Mouse (Mus musculus) adipocyte (in vitro differentiated cells): ENCODE data around the gene Wasf2.
"Not testable (repeated sequence)": the region's sequence is repeated elsewhere in the genome, so short reads cannot be mapped to it uniquely, and the experiment has no call there.

Source experiments
- DNase-seq: peaks from one replicate; pipeline ENCODE4 v3.0.0-alpha.2; 2016; ENCODE audit warnings: low spot score

Gene Wasf2

GRCm38 (mm10) chr4:133129931-133130889, at the start of gene Wasf2:
Gene Wasf2, plus strand, starts transcription at chr4:133130505.
- peak; percentile 97 for DNase-seq

GRCm38 (mm10) chr4:133080862-133081261, 49.4 kb upstream of the Wasf2 start:
- no peak for DNase-seq

GRCm38 (mm10) chr4:133082216-133082773, 48.0 kb upstream of the Wasf2 start:
- DNase-seq = no peak

- DNase-seq = peak; percentile 89
Observed at GRCm38 (mm10) chr4:133083991-133084861, 46.1 kb upstream of the Wasf2 start.

- DNase-seq = no peak
Observed at GRCm38 (mm10) chr4:133085011-133085782, 45.1 kb upstream of the Wasf2 start.

- no peak for DNase-seq
Observed at GRCm38 (mm10) chr4:133085783-133086342, 44.4 kb upstream of the Wasf2 start.

- DNase-seq = no peak
Observed at GRCm38 (mm10) chr4:133087177-133087714, 43.1 kb upstream of the Wasf2 start.

- DNase-seq = peak; percentile 40
Observed at GRCm38 (mm10) chr4:133087835-133088234, 42.5 kb upstream of the Wasf2 start.

- no peak for DNase-seq
Observed at GRCm38 (mm10) chr4:133089319-133089718, 41.0 kb upstream of the Wasf2 start.

- DNase-seq = no peak
Observed at GRCm38 (mm10) chr4:133089802-133090201, 40.5 kb upstream of the Wasf2 start.

- DNase-seq = no peak
Observed at GRCm38 (mm10) chr4:133090276-133090719, 40.0 kb upstream of the Wasf2 start.

- DNase-seq = no peak
Observed at GRCm38 (mm10) chr4:133090720-133091458, 39.4 kb upstream of the Wasf2 start.

GRCm38 (mm10) chr4:133091459-133091785, 38.9 kb upstream of the Wasf2 start:
- no peak for DNase-seq

- no peak for DNase-seq
Observed at GRCm38 (mm10) chr4:133092453-133092901, 37.8 kb upstream of the Wasf2 start.

GRCm38 (mm10) chr4:133093056-133093455, 37.2 kb upstream of the Wasf2 start:
- no peak for DNase-seq

GRCm38 (mm10) chr4:133093481-133094033, 36.7 kb upstream of the Wasf2 start:
- DNase-seq = no peak

- no peak for DNase-seq
Observed at GRCm38 (mm10) chr4:133094255-133094654, 36.0 kb upstream of the Wasf2 start.

GRCm38 (mm10) chr4:133094936-133095733, 35.2 kb upstream of the Wasf2 start:
- peak; percentile 81 for DNase-seq

- not testable (repeated sequence) for DNase-seq
Observed at GRCm38 (mm10) chr4:133095734-133096065, 34.6 kb upstream of the Wasf2 start.
